Mouse (Mus musculus): Measurements from ENCODE around the gene Cdan1. TPM values are rescaled to one million over a fixed set of nuclear protein-coding genes. Genes with fewer than 3 reads are reported as not detected.

Gene Cdan1
- total RNA-seq, 2 experiments from 2014 or later: 13.2 to 20.8 TPM

Other genes with a start within 250 kb of the Cdan1 start
- gene Haus2, start 240.7 kb downstream of the Cdan1 start, total RNA-seq (2021): 10 to 100 TPM; 14.1 to 14.9 TPM
- 10 to 100 TPM; 13.5 to 18.1 TPM for gene Lrrc57, start 240.6 kb downstream of the Cdan1 start, total RNA-seq (2021)
- gene Stard9, start 221.0 kb downstream of the Cdan1 start, total RNA-seq (2021): 10 to 100 TPM; 11.6 to 23.7 TPM
- 10 to 100 TPM; 10.8 to 14.1 TPM for gene Ttbk2, start 476 bp upstream of the Cdan1 start, total RNA-seq (2021)
- gene Ubr1, start 120.6 kb upstream of the Cdan1 start, total RNA-seq (2021): 10 to 100 TPM; 25.0 to 31.9 TPM
- gene Tmem62, start 126.9 kb upstream of the Cdan1 start, total RNA-seq (2021): 1 to 10 TPM; 5.0 to 8.5 TPM
- gene Ccndbp1, start 158.3 kb upstream of the Cdan1 start, total RNA-seq (2021): 10 to 100 TPM; 37.2 to 40.6 TPM
- 1 to 10 TPM; 2.9 to 6.6 TPM for gene Epb42, start 186.9 kb upstream of the Cdan1 start, total RNA-seq (2021)
- gene Tgm5, start 235.7 kb upstream of the Cdan1 start, total RNA-seq (2021): under 1 TPM in 1 of 2 experiments, not detected in 1; 0.12 TPM

Measured in adrenal gland, postnatal 10 days (tissue).